Mouse (Mus musculus) megakaryocyte, embryonic 14.5 days (primary cell): ENCODE results near the gene Sp2. TPM values are rescaled to one million over a fixed set of nuclear protein-coding genes. Genes with fewer than 3 reads are reported as not detected.
A peak's percentile ranks its signal among the peaks of the same experiment; 100 is the strongest.

Source experiments
- H3K27me3 ChIP-seq: replicated peaks from 2 replicates; pipeline ENCODE3; 2012; ENCODE audit warnings: inconsistent platforms
- H3K36me3 ChIP-seq: replicated peaks from 2 replicates; pipeline ENCODE3; 2012; ENCODE audit warnings: low read length, inconsistent platforms, mixed read lengths
- H3K4me1 ChIP-seq: 2 replicates; pipeline ENCODE4 v1.6.1; 2012; ENCODE audit warnings: inconsistent platforms
- H3K4me3 ChIP-seq: replicated peaks from 2 replicates; pipeline ENCODE3; 2012; ENCODE audit warnings: moderate library complexity, mild to moderate bottlenecking, inconsistent platforms
- H3K9me3 ChIP-seq: 2 replicates; pipeline ENCODE4 v1.6.1; 2012; ENCODE audit warnings: inconsistent platforms
- FLI1 ChIP-seq: IDR thresholded peaks from 2 replicates; pipeline ENCODE4 v1.6.1; 2012; ENCODE audit warnings: low read length, inconsistent platforms, mixed read lengths
- GATA1 ChIP-seq: IDR thresholded peaks from 3 replicates; pipeline ENCODE4 v1.6.1; 2012; ENCODE audit warnings: mixed read lengths, low read length, inconsistent platforms, borderline replicate concordance
- polyA plus RNA-seq: library from polyadenylated mRNA; stranded (reverse); fragments of >175 nt; gene quantifications from 2 replicates; pipeline ENCODE4 v1.2.3, GENCODE M21; 2012; ENCODE audit warnings: low replicate concordance; ENCODE audit not compliant: insufficient read depth

Gene Sp2
- polyA plus RNA-seq, 1 experiment: 34.2 TPM

- Histone ChIP-seq H3K27me3 (peaks cover 31% of the 10 kb centered on the region), H3K36me3 (no peaks in the 10 kb centered on the region), H3K4me1 (peaks cover 80% of the 10 kb centered on the region), H3K9me3 (no peaks in the 10 kb centered on the region), H3K4me3 (peak overlapping the region; percentile 33)
- no peak for TF ChIP-seq GATA1
- no peak for TF ChIP-seq FLI1
These were observed 51.3 kb downstream of the Sp2 start for GRCm38 (mm10) chr11:96931327-96932062.

GRCm38 (mm10) chr11:96929766-96930331 is 52.9 kb downstream of the Sp2 start:
- TF ChIP-seq GATA1: no peak
- TF ChIP-seq FLI1: no peak
- no peak overlapping the region for H3K4me3 ChIP-seq
- peaks cover 31% of the 10 kb centered on the region for H3K27me3 ChIP-seq
- no peaks in the 10 kb centered on the region for H3K9me3 ChIP-seq
- H3K36me3 ChIP-seq: no peaks in the 10 kb centered on the region
- peaks cover 80% of the 10 kb centered on the region for H3K4me1 ChIP-seq

- Histone ChIP-seq H3K4me3 (no peak overlapping the region), H3K9me3 (no peaks in the 10 kb centered on the region), H3K4me1 (peaks cover 80% of the 10 kb centered on the region), H3K36me3 (no peaks in the 10 kb centered on the region), H3K27me3 (peaks cover 31% of the 10 kb centered on the region)
- TF ChIP-seq FLI1 (no peak), GATA1 (no peak)
These were observed 53.5 kb downstream of the Sp2 start for GRCm38 (mm10) chr11:96929096-96929765.

- H3K9me3 ChIP-seq: no peaks in the 10 kb centered on the region
- H3K4me3 ChIP-seq: no peak overlapping the region
- TF ChIP-seq FLI1: no peak
- TF ChIP-seq GATA1: no peak
- peaks cover 77% of the 10 kb centered on the region for H3K4me1 ChIP-seq
- no peaks in the 10 kb centered on the region for H3K36me3 ChIP-seq
- peaks cover 31% of the 10 kb centered on the region for H3K27me3 ChIP-seq
These were observed 54.1 kb downstream of the Sp2 start for GRCm38 (mm10) chr11:96928691-96929090.

GRCm38 (mm10) chr11:96928088-96928487 is 54.7 kb downstream of the Sp2 start, which contains the start of gene Prr15l:
Gene Prr15l (plus strand): TSS chr11:96928104.
- Histone ChIP-seq H3K9me3 (no peaks in the 10 kb centered on the region), H3K4me3 (no peak within 1 kb of the TSS), H3K4me1 (peaks cover 71% of the 10 kb centered on the region), H3K27me3 (peaks cover 31% of the 10 kb centered on the region), H3K36me3 (no peaks in the 10 kb centered on the region)
- TF ChIP-seq GATA1 (no peak), FLI1 (no peak)

GRCm38 (mm10) chr11:96926587-96926986 is 56.2 kb downstream of the Sp2 start:
- peaks cover 26% of the 10 kb centered on the region for H3K27me3 ChIP-seq
- no peak for TF ChIP-seq GATA1
- TF ChIP-seq FLI1: no peak
- H3K36me3 ChIP-seq: no peaks in the 10 kb centered on the region
- H3K4me1 ChIP-seq: peaks cover 65% of the 10 kb centered on the region
- no peak overlapping the region for H3K4me3 ChIP-seq
- H3K9me3 ChIP-seq: no peaks in the 10 kb centered on the region

- TF ChIP-seq FLI1: no peak
- Histone ChIP-seq H3K4me1 (peaks cover 66% of the 10 kb centered on the region), H3K4me3 (no peak overlapping the region)
These were observed 57.1 kb downstream of the Sp2 start for GRCm38 (mm10) chr11:96925469-96926148.

GRCm38 (mm10) chr11:96924861-96925260 is 57.9 kb downstream of the Sp2 start:
- H3K4me3 ChIP-seq: no peak overlapping the region
- H3K4me1 ChIP-seq: peaks cover 66% of the 10 kb centered on the region
- no peak for TF ChIP-seq FLI1
- TF ChIP-seq GATA1: no peak

More at GRCm38 (mm10) chr11:96925469-96926148, 57.1 kb downstream of the Sp2 start:
- peaks cover 23% of the 10 kb centered on the region for H3K27me3 ChIP-seq
- H3K36me3 ChIP-seq: no peaks in the 10 kb centered on the region
- no peaks in the 10 kb centered on the region for H3K9me3 ChIP-seq

GRCm38 (mm10) chr11:96919003-96919402 is 63.8 kb downstream of the Sp2 start:
- TF ChIP-seq FLI1 (no peak), GATA1 (no peak)
- Histone ChIP-seq H3K4me3 (no peak overlapping the region), H3K36me3 (peaks cover 4% of the 10 kb centered on the region), H3K9me3 (no peaks in the 10 kb centered on the region), H3K4me1 (peaks cover 51% of the 10 kb centered on the region), H3K27me3 (peaks cover 7% of the 10 kb centered on the region)

More at GRCm38 (mm10) chr11:96924861-96925260, 57.9 kb downstream of the Sp2 start:
- Histone ChIP-seq H3K27me3 (peaks cover 23% of the 10 kb centered on the region), H3K36me3 (no peaks in the 10 kb centered on the region), H3K9me3 (no peaks in the 10 kb centered on the region)

GRCm38 (mm10) chr11:96917415-96917814 is 65.3 kb downstream of the Sp2 start:
- TF ChIP-seq GATA1 (no peak), FLI1 (no peak)
- H3K27me3 ChIP-seq: peaks cover 7% of the 10 kb centered on the region
- H3K9me3 ChIP-seq: no peaks in the 10 kb centered on the region
- H3K36me3 ChIP-seq: peaks cover 19% of the 10 kb centered on the region
- H3K4me3 ChIP-seq: no peak overlapping the region
- peaks cover 55% of the 10 kb centered on the region for H3K4me1 ChIP-seq
